Mouse (Mus musculus) cerebellum, postnatal 25 days (tissue): ENCODE data around the gene Gm17093.
"Not testable (repeated sequence)": the region's sequence is repeated elsewhere in the genome, so short reads cannot be mapped to it uniquely, and the experiment has no call there.

ENCODE experiments used
- DNase-seq, 2 experiments: peaks; one replicate each; pipeline ENCODE4 v3.0.0; 2021; ENCODE audit warnings: mixed read lengths in 2 of 2

Gene Gm17093

GRCm38 (mm10) chr14:44517976-44518375 lies at the start of gene Gm17093:
Gene Gm17093, plus strand, starts transcription at chr14:44518276.
- DNase-seq, result not testable (repeated sequence)

- not testable (repeated sequence) for DNase-seq
Measured at GRCm38 (mm10) chr14:44492163-44492562, 25.9 kb upstream of the Gm17093 start, which contains the start of gene BC061237. Gene BC061237, plus strand, starts transcription at chr14:44492463.

GRCm38 (mm10) chr14:44547961-44548360 lies 29.9 kb downstream of the Gm17093 start:
- not testable (repeated sequence) for DNase-seq
